Mouse (Mus musculus) forelimb bud, embryonic 11.5 days (tissue): ENCODE measurements around the gene Adra2b.

Experiments
- DNase-seq: peaks from one replicate; pipeline ENCODE4 v3.0.0-alpha.2; 2012; ENCODE audit warnings: low read depth, low spot score

The Adra2b gene

GRCm38 (mm10) chr2:127383881-127384280 lies 20.9 kb downstream of the Adra2b start:
- no peak for DNase-seq

GRCm38 (mm10) chr2:127387521-127387920 lies 24.5 kb downstream of the Adra2b start:
- DNase-seq: no peak

- no peak for DNase-seq
These were observed 27.3 kb downstream of the Adra2b start for GRCm38 (mm10) chr2:127390352-127390751.

- DNase-seq: no peak
These were observed 27.8 kb downstream of the Adra2b start for GRCm38 (mm10) chr2:127390846-127391245.

- no peak for DNase-seq
These were observed 28.3 kb downstream of the Adra2b start for GRCm38 (mm10) chr2:127391323-127391722.

- no peak for DNase-seq
These were observed 31.7 kb downstream of the Adra2b start for GRCm38 (mm10) chr2:127394606-127395161.

- no peak for DNase-seq
These were observed 35.7 kb downstream of the Adra2b start for GRCm38 (mm10) chr2:127398738-127399137.

- no peak for DNase-seq
These were observed 48.1 kb downstream of the Adra2b start for GRCm38 (mm10) chr2:127411126-127411525.

GRCm38 (mm10) chr2:127415806-127416205 lies 52.8 kb downstream of the Adra2b start:
- no peak for DNase-seq

- DNase-seq: no peak
These were observed 53.7 kb downstream of the Adra2b start for GRCm38 (mm10) chr2:127416706-127417105.
